Comparison of ENCODE assay signal across 9 mouse cellular contexts in the genomic region with DNA sequence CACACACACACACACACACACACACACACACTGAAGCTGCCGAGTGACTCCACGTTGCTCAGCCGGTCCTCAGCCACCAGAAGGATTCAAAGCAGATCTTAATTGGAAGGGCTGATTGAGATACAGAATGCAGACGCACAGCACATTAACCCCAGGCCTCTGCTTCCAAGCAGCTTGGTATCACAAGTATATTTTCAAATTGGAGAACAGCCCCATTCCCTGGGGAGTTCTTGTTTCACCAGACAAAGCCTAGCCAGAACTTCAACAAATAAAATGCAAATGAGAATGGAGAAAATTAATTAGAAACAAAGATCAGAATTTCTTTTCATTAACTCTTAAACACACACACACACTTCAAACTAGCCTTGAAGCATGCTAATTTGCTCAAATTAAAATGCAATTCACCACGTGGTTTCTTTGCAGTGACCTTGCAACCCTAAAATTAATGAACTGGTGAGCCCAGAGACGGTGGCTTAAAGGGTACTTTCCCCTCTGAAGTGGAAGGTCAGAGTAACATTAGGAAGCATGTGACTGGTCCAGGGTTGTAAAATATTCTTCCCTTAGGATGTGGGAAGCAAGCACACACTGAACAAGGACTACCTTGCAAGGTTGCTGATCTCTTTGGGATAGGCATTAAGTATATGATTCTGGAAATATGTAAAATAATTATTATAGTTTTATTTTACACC.
DNase-seq lines count a peak whose midpoint lies in the region; ATAC-seq and TF ChIP-seq lines count a peak whose summit lies in the region.
"Had no signal": no experiment of that assay in that cellular context is flagged by ENCODE, and none has a peak within 500 bp of the region (broad histone marks: within the 10 kb centered on the region; RNA-seq: fewer than 3 reads in every experiment).

No protein-coding gene starts in this region.

- peaks cover 18% of the 10 kb centered on the region for H3K4me1 ChIP-seq in hindbrain, embryonic 14.5 days (replicated peaks; ENCODE audit: control insufficient read depth, insufficient read depth, low read length)

- WGBS in hindbrain, embryonic 14.5 days = 8% methylated on average over 6 of the region's 6 CpGs

- intact Hi-C loops in left cerebral cortex, postnatal 4 days (cut with DNase I) = no loop called here
- intact Hi-C loops in left cerebral cortex, adult 2 months (cut with DNase I) = no loop called here

- H3K27me3 ChIP-seq in hindbrain, embryonic 14.5 days (ENCODE audit: control insufficient read depth, insufficient read depth, low read length) = no peaks in the 10 kb centered on the region

- no peak overlapping the region for H3K4me3 ChIP-seq in hindbrain, embryonic 14.5 days (replicated peaks; ENCODE audit: low read length)
- H3K4me3 ChIP-seq in left cerebral cortex, adult 2 months = no peak overlapping the region

- no peaks in the 10 kb centered on the region for H3K36me3 ChIP-seq in hindbrain, embryonic 14.5 days (replicated peaks; ENCODE audit: control insufficient read depth, insufficient read depth)

- no peaks in the 10 kb centered on the region for H3K9me3 ChIP-seq in hindbrain, embryonic 14.5 days (ENCODE audit: control insufficient read depth, low read length)

- H3K27ac ChIP-seq in hindbrain, embryonic 14.5 days = peak overlapping the region; percentile 11
- H3K27ac ChIP-seq in left cerebral cortex, adult 2 months = no peak overlapping the region

- no peak overlapping the region for H3K9ac ChIP-seq in hindbrain, embryonic 14.5 days

- peak; percentile 20 for DNase-seq in left cerebral cortex, postnatal 4 days
- DNase-seq in left cerebral cortex, adult 18-20 months (ENCODE audit: low spot score in 2 of 2) = no peak
- peak; percentile 67 for DNase-seq in hindbrain, embryonic 14.5 days (ENCODE audit: low spot score)
- peak; percentile 46 to 82 for DNase-seq in kidney, postnatal 36 days
- DNase-seq in retina, embryonic 14.5 days (ENCODE audit: low spot score) = peak; percentile 69
- DNase-seq in lung, postnatal 14 days = no peak
- no peak for DNase-seq in right cerebral cortex, postnatal 4 days
- DNase-seq in left cerebral cortex, adult 2 months (ENCODE audit: extremely low spot score in 1 of 2, low spot score in 2 of 2) = no peak
- DNase-seq: heart, adult 11 months had no signal

- ATAC-seq in hindbrain, embryonic 14.5 days (ENCODE audit: low FRiP score) = peak; percentile 82

- TF ChIP-seq CTCF in left cerebral cortex, adult 2 months (IDR thresholded peaks at IDR 0.05) = no peak

- H3K4me2 ChIP-seq in hindbrain, embryonic 14.5 days (replicated peaks) = no peak overlapping the region

Comparison
In these comparisons a context has a peak if more than half of its experiments do, and no peak if none do; other contexts are left out.
1. DNase-seq: peak in left cerebral cortex, postnatal 4 days (single experiment), hindbrain, embryonic 14.5 days (single experiment), kidney, postnatal 36 days (2 of 2) and retina, embryonic 14.5 days (single experiment); none in left cerebral cortex, adult 18-20 months (0 of 2), lung, postnatal 14 days (single experiment), right cerebral cortex, postnatal 4 days (single experiment) and left cerebral cortex, adult 2 months (0 of 2).